Mouse (Mus musculus): ENCODE results near the gene Soat1. TPM values are rescaled to one million over a fixed set of nuclear protein-coding genes. Genes with fewer than 3 reads are reported as not detected.
A peak's percentile ranks its signal among the peaks of the same experiment; 100 is the strongest.
"Not testable (repeated sequence)": the region's sequence is repeated elsewhere in the genome, so short reads cannot be mapped to it uniquely, and the experiment has no call there.

Gene Soat1
- total RNA-seq, 2 experiments from 2014 or later: 32.3 to 47.6 TPM

GRCm38 (mm10) chr1:156437016-156437708 is 37.0 kb downstream of the Soat1 start:
- intact Hi-C loops (cut with DNase I): no loop called here
- DNase-seq (ENCODE audit: low spot score in 2 of 2): no peak

- intact Hi-C loops (cut with DNase I): no loop called here
- no peak for DNase-seq (ENCODE audit: low spot score in 2 of 2)
Measured at GRCm38 (mm10) chr1:156433497-156433896, 40.6 kb downstream of the Soat1 start.

- intact Hi-C loops (cut with DNase I): no loop called here
- no peak for DNase-seq (ENCODE audit: low spot score in 2 of 2)
Measured at GRCm38 (mm10) chr1:156432498-156432897, 41.6 kb downstream of the Soat1 start.

GRCm38 (mm10) chr1:156428434-156428833 is 45.7 kb downstream of the Soat1 start:
- DNase-seq (ENCODE audit: low spot score in 2 of 2): no peak
- intact Hi-C loops (cut with DNase I): no loop called here

GRCm38 (mm10) chr1:156425746-156426145 is 48.4 kb downstream of the Soat1 start:
- intact Hi-C loops (cut with DNase I): no loop called here
- DNase-seq (ENCODE audit: low spot score in 2 of 2): no peak

- intact Hi-C loops (cut with DNase I): loop anchor here (5.0 kb wide), 1 partner anchor 113 kb away; no protein-coding TSS in a partner anchor
- DNase-seq (ENCODE audit: low spot score in 2 of 2): no peak
Measured at GRCm38 (mm10) chr1:156424054-156424453, 50.1 kb downstream of the Soat1 start.

- intact Hi-C loops (cut with DNase I): loop anchor here (5.0 kb wide), 1 partner anchor 114 kb away; no protein-coding TSS in a partner anchor
- DNase-seq (ENCODE audit: low spot score in 2 of 2): no peak
Measured at GRCm38 (mm10) chr1:156423493-156423892, 50.6 kb downstream of the Soat1 start.

GRCm38 (mm10) chr1:156422856-156423255 is 51.3 kb downstream of the Soat1 start:
- intact Hi-C loops (cut with DNase I): loop anchor here (5.0 kb wide), 1 partner anchor 114 kb away; no protein-coding TSS in a partner anchor

GRCm38 (mm10) chr1:156420671-156421297 is 53.3 kb downstream of the Soat1 start, which contains the start of gene Axdnd1:
Gene Axdnd1 (minus strand): TSS chr1:156421159.
- intact Hi-C loops (cut with DNase I): loop anchor here (2.0 to 5.0 kb wide), 2 partner anchors 52 to 117 kb away; no protein-coding TSS in a partner anchor
- peak; percentile 80 to 87 for DNase-seq (ENCODE audit: low spot score in 2 of 2)

More at GRCm38 (mm10) chr1:156422856-156423255, 51.3 kb downstream of the Soat1 start:
- no peak for DNase-seq (ENCODE audit: low spot score in 2 of 2)

GRCm38 (mm10) chr1:156418170-156418569 is 56.0 kb downstream of the Soat1 start:
- DNase-seq (ENCODE audit: low spot score in 2 of 2): no peak
- intact Hi-C loops (cut with DNase I): loop anchor here (5.0 kb wide), 1 partner anchor 214 kb away; no protein-coding TSS in a partner anchor

- no peak for DNase-seq (ENCODE audit: low spot score in 2 of 2)
- intact Hi-C loops (cut with DNase I): no loop called here
Measured at GRCm38 (mm10) chr1:156408521-156408920, 65.6 kb downstream of the Soat1 start.

- intact Hi-C loops (cut with DNase I): no loop called here
- no peak for DNase-seq (ENCODE audit: low spot score in 2 of 2)
Measured at GRCm38 (mm10) chr1:156408004-156408403, 66.1 kb downstream of the Soat1 start.

GRCm38 (mm10) chr1:156403251-156403650 is 70.9 kb downstream of the Soat1 start:
- intact Hi-C loops (cut with DNase I): no loop called here
- no peak for DNase-seq (ENCODE audit: low spot score in 2 of 2)

GRCm38 (mm10) chr1:156402491-156402890 is 71.6 kb downstream of the Soat1 start:
- intact Hi-C loops (cut with DNase I): no loop called here
- DNase-seq (ENCODE audit: low spot score in 2 of 2): no peak

- DNase-seq (ENCODE audit: low spot score in 2 of 2); intact Hi-C loops (cut with DNase I): not testable (repeated sequence)
Measured at GRCm38 (mm10) chr1:156400159-156400558, 74.0 kb downstream of the Soat1 start.

- intact Hi-C loops (cut with DNase I): no loop called here
- no peak for DNase-seq (ENCODE audit: low spot score in 2 of 2)
Measured at GRCm38 (mm10) chr1:156393148-156393547, 81.0 kb downstream of the Soat1 start.

- DNase-seq (ENCODE audit: low spot score in 2 of 2): no peak
- intact Hi-C loops (cut with DNase I): no loop called here
Measured at GRCm38 (mm10) chr1:156386880-156387279, 87.3 kb downstream of the Soat1 start.

- DNase-seq (ENCODE audit: low spot score in 2 of 2): no peak
- intact Hi-C loops (cut with DNase I): no loop called here
Measured at GRCm38 (mm10) chr1:156386232-156386631, 87.9 kb downstream of the Soat1 start.

- DNase-seq (ENCODE audit: low spot score in 2 of 2): no peak
- intact Hi-C loops (cut with DNase I): no loop called here
Measured at GRCm38 (mm10) chr1:156381217-156381616, 92.9 kb downstream of the Soat1 start.

Measured in left cerebral cortex, postnatal 36 days (tissue).